Mouse (Mus musculus): ENCODE results near the gene Col4a2.
A peak's percentile ranks its signal among the peaks of the same experiment; 100 is the strongest.
"Not testable (repeated sequence)": the region's sequence is repeated elsewhere in the genome, so short reads cannot be mapped to it uniquely, and the experiment has no call there.

Gene Col4a2

DNA sequence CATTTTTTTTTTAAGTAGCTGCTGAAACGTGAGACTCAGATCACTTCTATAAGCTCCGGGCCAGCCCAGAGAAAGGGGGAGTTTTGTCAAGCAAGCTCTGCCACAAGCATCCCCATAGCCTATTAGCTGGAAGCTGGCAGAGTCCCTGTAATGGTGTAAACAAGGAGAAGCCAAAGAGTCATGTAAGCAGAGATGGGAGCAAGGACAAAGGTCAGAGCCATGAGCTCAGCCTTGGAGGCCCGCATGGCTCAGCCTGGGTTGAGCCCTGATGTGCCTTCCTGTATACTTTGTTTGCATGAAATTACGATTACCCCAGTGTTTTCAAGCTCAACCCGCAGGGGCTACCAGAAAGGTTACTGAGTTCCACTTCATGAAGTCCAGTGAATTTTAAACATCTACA is 146.4 kb downstream of the Col4a2 start:
- no peak for DNase-seq (ENCODE audit: low read depth, low spot score)

DNA sequence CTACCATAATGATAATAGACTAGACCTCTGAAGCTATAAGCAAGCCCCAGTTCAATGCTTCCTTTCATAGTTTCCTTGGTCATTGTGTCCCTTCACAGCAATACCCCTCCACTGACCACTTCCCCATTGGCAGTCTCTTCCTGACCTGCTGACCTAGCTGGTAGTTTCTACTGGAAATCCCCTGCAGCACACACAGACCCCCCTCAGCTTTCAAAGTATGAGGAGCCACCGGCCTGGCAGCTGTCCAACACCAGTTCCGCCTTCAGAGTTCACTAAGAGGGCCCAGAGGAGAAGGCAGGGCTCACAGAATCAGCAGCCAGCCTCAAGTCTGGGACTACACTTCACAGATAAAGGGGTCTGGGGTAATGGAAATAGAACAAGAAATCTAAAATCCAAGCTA is 148.3 kb downstream of the Col4a2 start:
- no peak for DNase-seq (ENCODE audit: low read depth, low spot score)

DNA sequence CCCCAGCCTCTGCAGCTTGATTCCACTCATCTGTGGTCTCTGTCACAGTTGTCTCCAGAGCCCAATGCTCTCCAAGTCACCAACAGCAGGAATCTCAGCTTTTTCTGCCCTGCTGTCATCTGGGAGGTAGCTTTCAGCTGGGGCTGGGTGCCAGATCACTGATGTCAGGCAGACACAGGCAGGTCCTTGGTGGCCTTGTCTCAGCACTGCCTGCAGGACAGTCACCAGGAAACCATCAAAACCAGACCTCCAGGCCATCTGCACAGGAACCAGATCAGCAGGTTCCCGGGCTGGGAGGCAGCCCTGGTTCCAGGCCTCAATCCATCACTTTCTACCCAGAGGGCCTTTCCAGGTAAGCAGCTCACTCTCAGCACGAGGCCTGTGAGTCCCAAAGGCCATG is 149.2 kb downstream of the Col4a2 start:
- no peak for DNase-seq (ENCODE audit: low read depth, low spot score)

DNA sequence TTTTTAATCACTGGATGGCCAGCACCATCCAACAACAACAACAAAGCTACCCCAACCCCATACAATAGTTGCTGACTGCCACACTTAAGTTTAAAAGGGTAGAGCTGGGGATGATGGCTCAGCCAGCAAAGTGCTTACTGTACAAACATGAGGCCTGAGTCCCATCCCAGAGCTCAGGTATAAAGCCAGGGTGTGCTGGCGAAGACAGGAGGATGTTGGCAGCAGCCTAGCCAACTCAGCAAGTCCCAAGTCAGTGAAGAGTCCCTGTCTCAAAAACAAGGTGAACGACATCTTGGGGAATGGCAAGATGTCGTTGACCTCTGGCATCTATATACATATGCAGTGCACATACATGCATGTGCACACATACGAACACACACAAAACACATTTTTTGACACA is 150.0 kb downstream of the Col4a2 start:
- no peak for DNase-seq (ENCODE audit: low read depth, low spot score)

DNA sequence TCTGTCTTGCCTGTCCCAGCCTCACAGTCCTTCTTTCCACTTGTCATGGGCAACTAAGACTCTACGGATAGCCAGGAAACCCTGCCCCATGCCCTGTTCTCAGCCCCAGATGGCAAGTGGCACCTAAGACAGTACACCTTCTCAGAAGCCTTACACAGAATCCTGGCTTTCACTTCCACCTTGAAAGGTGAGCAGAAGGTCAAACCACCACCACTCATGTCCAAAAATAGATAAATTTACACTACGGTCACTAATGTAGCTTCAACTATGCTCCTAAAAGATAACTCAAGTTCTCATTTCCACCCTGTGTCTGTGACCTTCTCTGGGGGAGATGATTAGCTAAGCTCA is 150.9 kb downstream of the Col4a2 start:
- no peak for DNase-seq (ENCODE audit: low read depth, low spot score)

DNA sequence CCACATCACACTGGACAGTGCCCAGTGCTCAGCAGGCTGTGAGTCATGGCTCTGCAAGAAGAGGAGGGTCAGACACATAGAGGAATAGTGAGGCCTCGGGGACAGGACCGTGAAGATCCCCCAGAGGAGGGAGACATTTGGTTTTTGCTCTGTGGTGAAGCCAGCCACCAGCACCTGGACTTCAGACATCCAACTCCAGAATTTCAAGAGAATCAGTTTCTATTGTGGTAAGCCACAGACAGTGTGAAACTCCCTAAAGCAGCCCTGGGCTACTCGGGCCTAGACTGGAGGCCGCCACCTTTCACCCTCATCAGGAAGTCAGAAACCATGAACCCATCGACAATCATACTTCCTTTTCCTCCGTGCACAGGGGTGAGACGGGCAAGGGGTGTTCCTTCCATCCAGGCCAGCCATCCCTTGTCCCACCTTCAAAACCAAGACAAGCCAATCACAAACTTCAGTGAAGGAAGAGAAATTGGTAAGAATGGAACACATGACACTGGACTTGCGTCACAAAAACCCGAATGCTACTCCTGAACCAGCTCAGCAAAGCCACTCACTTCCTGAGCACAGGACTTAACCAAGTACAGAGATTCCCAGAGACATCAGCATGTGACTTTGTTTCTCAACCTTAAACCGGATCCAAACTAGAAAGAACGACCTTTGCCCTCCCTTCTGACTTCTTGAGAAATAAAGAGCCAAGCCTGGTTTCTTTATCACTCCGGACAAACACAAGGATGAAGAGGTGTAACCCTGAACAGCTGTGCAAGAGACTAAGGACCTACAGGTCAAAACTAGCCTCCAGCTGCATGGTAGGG is 151.5 kb downstream of the Col4a2 start:
- DNase-seq (ENCODE audit: low read depth, low spot score): peak; percentile 22

DNA sequence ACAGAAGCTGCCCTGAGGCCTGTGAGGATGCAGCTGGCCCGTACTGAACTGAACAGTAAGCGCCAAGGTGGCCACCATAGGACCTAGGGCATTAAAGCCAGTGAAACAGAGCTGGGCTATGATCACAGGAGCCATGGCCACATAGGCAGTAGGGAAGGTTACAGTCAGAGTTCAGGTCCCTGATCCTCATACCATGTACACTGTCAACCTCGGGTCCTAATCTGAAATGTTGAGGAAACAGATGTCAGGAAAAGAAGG is 152.0 kb downstream of the Col4a2 start:
- no peak for DNase-seq (ENCODE audit: low read depth, low spot score)

DNA sequence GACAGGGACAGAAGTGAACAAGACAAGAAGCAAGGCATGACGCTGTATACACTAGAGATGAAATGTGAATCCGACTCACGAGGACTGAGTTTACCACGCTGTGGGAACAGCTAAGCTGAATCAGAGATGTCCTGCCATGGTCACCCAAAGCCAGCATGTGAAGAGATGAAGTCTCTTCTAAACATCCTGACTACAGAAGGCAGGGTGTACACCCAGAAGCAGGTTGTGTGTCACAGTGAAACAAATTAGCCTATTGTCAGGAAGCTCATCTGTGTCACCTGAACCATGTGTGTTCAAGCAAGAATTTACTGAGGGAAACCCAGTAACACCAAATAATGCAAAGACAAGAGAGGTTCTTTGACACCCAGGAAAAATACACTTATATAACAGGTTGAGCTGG is 153.0 kb downstream of the Col4a2 start:
- DNase-seq (ENCODE audit: low read depth, low spot score): no peak

DNA sequence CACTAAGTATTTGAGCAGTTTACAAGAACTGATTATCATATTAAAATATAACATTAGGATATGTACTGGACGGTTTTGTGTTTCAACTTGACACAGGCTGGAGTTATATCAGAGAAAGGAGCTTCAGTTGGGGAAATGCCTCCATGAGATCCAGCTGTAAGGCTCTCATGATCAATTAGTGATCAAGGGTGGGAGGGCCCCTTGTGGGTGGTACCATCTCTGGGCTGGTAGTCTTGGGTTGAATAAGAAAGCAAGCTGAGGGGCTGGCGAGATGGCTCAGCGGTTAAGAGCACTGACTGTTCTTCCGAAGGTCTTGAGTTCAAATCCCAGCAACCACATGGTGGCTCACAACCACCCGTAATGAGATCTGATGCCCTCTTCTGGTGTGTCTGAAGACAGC is 153.9 kb downstream of the Col4a2 start:
- DNase-seq (ENCODE audit: low read depth, low spot score): not testable (repeated sequence)

DNA sequence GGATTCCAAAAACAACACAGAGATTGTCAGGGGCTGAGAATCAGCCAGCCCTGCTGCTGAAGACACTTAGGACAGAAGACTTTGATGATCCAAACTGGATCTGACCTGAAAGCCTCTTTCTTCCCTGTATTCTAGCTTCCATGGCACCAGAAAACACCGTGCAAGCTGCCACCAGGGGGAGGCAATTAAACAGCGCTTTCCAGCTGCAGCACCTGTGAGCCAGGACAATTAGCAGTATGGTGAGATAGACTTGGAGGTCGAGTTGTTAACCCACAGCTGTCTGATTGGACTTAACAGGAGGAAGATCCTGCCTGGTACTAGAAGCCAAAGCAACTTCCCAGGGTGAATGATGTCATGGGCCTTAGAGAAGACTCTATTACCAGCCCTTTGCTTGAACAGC is 156.5 kb downstream of the Col4a2 start:
- DNase-seq (ENCODE audit: low read depth, low spot score): peak; percentile 79

DNA sequence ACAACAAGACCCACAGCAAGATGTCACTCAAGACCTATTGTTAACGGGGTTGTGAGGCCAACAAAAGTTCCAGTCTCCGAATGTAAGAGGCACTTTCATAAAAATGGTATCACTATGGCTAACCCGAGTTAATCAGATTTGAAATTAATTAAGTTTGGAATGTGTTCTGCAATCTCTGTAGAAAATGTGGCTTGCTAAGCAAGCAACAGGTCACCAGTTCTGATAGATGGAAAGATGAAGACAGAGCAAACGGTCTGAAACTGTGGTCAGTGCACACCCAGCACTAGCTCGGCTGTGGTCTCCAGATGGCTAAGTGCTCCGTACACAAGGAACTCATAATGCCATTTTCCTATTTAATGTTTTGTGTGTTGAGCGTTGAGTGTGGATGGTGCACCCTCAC is 158.1 kb downstream of the Col4a2 start:
- no peak for DNase-seq (ENCODE audit: low read depth, low spot score)

DNA sequence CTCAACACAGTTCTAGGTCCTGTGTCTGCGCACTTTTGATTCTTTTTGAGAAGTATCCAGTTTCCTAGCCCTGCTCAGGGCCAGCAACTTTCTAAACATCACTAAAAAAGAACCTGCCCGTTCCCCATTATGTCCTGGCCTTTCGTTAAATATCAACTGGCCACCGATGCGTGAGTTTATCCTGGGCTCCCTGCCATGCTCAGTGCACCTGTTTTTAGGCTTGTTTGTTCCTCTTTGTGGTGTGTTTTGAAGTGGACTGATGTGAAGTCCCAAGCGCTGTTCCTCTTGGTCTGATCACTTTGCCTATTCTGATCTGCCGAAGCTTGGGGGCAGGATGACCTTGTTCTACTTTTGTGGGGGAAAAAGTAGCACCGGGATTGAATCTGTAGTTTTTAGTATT is 158.7 kb downstream of the Col4a2 start:
- no peak for DNase-seq (ENCODE audit: low read depth, low spot score)

DNA sequence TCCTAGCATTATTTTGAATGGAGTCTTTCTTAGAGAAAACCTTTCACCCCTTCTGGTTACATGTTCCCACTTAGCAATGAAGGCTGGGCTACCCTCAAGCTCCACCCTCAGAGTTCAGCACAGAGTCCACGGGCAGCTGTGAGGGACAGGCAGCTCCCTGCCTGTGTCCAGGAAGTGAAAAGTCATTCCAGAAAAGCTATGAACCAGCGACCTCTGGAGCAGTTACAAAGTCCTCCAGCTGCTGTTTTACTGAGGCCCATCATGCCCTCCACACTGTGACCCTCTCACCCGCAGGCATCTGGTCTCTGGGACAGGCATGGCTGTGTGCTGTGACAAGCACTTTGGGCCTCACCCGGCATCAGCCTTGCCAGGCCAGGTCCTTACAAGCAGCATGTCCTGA is 160.5 kb downstream of the Col4a2 start:
- no peak for DNase-seq (ENCODE audit: low read depth, low spot score)

DNA sequence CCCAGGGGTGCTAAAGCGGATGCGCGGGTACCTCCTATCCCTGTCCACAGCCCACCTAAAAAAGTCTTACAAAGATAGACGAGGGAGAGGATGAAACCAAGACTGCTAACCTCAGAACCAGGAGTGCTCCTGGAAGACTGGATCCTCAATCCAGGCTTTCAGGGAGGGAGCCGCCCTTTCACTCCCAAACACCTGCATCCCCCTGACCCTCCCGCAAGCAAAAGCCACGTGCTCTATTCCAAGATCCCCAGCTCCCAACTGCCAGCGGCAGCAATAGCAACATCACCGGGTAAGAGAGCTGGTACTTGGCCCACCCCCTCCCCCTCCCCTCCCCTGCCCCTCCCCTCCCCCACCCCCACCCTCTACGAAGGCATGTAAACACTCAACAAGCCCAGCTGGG is 162.8 kb downstream of the Col4a2 start:
- no peak for DNase-seq (ENCODE audit: low read depth, low spot score)

DNA sequence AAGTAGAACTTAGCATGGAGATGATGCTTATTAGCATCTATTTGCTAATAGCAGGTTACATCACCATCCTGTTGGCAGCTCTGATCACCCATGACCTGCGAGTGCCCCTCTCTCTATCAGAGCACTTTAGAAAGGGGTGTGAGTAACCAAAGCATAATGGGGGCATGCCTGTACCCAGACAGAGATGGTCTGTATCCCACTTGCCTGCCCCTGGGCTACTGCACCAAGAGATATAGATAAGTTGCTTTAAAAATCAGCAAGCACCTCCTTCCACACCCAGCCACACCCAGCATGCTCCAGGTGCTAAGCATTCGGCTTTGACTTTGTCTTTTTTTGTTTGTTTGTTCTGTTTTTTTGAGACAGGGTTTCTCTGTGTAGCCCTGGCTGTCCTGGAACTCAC is 163.3 kb downstream of the Col4a2 start:
- no peak for DNase-seq (ENCODE audit: low read depth, low spot score)

DNA sequence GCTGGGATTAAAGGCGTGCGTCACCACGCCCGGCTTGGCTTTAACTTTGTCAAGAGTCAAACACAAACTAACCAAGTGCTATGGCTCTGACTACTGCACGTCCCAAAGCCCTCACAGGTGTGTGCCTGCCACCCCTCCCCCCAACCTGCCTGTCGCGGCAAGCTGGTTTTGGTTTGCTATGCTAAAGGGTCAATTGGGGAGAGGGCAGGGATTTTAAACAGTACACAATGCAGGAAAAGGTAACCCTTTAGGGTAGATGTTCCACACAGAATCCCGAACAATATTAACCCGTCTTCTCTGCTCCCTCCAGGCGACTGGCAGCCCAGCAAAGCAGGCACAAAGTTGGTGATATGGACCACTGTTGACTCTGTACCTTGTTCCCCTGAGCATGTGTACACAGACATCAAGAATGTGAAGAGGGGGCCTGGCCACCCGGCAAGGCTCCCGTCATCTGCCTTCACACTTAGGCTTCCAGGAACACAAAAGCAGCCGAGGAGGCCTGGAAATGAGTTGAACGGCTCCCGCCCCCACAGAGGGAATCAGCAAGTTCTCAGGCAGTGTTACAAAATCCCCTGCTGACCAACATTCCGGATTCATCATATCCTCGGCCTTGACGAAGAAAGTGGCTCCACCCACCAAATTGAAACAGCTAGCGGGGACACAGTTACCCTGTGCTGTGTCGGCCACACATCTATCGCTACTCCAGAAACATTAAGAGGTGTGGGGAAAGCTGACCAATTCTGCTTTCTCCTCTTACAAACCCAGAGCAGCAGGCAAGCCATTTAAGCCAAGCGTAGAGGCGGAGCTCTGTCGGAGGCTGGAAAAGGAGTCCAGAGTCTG is 164.0 kb downstream of the Col4a2 start:
- peak; percentile 51 for DNase-seq (ENCODE audit: low read depth, low spot score)

DNA sequence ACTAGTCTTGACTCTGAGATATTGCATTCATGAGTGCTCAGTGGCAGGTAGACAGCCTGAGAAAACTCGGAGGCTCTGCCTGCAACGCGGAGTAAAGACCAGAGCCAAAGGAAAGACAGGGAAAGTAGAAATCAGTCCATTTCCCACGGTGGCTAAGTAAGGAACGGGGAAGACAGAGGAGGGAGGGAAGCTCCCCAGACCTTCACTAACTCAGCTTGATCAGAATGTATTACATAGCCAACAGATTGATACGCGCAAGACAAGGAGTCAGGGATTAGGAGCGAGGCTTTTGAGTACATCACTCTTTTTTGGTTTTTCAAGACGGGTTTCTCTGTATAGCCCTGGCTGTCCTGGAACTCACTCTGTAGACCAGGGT is 164.6 kb downstream of the Col4a2 start:
- no peak for DNase-seq (ENCODE audit: low read depth, low spot score)

DNA sequence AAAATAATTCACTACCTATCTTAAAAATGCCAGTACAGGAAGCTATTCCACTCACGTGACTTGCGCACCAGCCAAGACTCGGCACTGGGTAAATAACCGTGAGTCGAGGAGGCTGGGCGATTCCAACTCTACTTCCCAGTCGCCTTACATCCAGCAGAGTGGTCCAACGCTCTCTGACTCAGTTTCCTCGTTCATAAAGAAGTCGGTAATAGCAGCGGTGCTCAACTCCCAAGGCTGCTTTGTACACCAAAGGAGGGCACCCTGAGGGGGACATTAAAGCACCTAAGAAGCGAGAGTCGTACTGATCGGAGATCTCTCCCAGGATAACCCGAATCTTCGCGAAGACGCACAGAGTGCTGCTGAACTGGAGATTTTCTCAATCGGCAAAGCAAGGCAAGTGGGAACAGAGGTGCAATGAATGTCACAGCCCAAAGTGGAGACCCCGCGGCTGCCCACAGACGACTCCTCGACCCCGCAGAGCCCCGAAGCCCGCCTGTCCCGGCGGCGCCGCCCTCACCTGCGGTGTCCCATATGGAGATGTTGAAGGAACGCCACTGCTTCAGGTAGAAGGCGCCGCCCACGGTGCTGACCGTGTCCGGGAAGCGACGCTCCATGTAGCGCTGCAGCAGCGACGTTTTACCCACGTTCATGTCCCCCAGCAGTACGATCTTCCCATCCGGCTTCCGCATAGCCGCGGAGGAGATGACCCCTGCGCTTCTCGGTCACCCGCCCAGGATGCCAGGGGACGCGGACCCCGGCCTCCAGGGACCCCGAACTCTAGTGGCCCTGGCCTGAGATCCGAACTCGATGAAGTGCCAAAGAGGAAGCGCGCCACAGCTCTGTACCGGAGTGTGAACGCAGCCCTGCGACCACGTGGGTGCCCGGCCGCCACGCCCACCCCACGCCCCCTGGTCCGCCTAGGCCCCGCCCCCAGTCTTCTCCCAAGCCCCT is 165.5 kb downstream of the Col4a2 start, which contains the start of gene Rab20:
TSS of gene Rab20 (minus strand) at position 900 of the 951 bp plus-strand sequence.
- peak; percentile 76 for DNase-seq (ENCODE audit: low read depth, low spot score)

DNA sequence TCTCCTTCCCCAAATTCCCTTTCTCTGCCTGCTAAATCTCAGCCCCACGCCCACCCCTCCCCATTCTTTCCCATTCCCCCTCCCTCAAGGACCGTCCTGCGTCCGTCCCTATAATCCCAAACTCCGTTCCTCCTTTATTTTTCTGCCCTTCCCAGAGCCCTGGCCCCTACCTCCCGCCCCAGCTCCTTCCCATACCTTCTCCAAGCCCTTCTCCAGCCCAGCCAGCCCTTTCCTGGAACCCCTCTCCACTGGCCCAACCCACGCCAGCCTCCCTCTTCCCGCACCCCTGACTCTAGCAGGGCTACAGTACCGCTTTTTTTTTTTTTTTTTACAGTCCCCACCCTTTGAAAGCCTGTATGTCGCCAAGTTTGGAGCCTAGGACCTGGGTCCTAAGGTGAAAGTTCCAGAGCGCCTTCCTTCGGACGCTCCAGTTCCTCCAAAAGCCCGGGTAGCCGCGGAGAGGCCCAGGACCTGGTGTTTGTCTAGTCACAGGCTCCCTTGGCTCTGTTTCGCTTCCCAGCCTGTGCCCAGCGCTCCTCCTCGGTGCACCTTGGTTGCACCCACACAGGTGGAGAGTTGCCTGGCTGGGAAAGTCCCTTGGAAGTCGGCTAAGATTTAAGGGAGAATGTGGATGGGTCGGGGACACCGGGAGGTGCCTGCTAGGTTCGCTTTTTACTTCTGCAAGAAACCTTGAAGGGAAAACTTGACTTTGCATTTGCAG is 166.4 kb downstream of the Col4a2 start:
- peak; percentile 24 for DNase-seq (ENCODE audit: low read depth, low spot score)

DNA sequence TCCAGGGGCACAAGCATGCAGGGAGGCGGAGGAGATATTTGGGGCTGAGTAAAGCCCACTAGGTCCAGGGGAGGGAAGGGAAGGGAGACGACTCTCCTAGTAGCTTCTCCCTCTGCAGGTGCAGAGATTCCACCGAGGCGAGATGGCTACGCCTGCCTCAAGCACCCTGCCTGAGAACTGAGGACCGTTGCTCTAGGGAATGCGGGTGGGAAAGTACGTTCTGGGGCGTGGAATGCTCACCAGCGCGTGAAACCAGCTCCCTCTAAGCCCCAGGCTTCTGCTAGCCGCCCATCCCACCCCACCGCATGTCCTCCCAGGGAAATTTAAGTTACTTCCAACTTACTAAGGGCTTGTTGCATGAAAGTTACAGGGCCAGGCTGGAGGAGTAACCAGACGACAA is 167.0 kb downstream of the Col4a2 start:
- DNase-seq (ENCODE audit: low read depth, low spot score): no peak

DNA sequence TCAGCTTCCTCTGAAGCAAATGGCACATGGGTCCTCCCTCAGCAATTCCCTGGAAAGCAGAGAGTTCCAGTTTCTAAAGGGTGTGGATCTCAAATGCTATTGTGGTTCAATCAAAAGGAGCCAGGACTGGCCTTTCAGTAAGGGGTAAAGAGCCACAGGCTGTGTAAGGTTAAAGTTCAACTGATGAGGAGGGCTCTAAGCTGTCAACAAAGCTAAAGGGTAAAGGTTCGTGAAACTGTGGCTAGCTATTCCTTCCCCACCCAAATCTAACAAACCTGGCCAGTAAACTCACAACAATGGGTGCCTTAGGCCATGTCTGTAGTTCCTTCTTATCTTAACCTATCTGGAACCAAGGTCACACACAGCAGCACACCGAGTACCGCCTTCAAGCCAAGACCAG is 169.3 kb downstream of the Col4a2 start:
- peak; percentile 58 for DNase-seq (ENCODE audit: low read depth, low spot score)

DNA sequence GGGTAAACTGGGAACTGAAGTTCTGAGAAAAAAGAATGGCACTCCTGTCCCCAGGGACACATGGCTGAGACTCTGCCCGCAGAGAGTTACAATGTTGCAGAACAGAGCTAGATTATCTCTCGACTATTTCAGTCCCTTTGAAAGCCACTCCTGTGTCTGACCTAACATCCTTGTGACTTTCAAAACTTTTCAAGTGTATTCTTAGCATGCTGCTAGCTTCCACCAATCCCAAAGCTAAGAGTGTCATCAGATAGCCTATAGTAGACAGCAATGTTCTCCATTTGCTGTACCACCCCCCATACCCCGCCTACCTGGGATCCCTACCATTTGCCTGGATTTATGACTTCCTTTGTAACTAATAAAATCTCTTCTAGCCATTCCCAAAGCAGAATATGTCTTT is 169.9 kb downstream of the Col4a2 start:
- DNase-seq (ENCODE audit: low read depth, low spot score): no peak
